Mouse (Mus musculus): ENCODE data around the gene Lmcd1.
A peak's percentile ranks its signal among the peaks of the same experiment; 100 is the strongest.

The Lmcd1 gene

DNA sequence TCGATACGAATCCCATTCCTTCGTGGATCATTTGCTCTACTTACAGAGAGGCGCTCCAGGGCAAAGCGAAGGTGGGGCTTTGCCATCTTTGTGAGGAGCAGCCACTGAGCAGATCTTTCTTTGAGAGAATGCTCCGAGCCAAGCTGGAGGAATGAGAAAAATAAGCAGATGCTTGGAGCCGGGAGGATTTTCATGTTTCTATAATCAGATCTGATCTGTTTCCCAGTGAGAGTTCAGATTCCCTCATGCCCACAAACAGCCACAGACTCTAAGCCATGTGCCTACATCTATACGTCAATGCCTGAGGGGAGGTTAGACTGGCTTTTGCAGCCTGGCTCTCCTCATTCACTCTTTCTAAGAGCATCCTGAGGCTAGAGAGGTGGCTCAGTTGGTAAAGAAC lies 87.1 kb downstream of the Lmcd1 start:
- DNase-seq (ENCODE audit: low spot score), result no peak

GRCm38 (mm10) chr6:112362349-112362958 lies 88.9 kb downstream of the Lmcd1 start:
- DNase-seq (ENCODE audit: low spot score), result peak; percentile 43

- no peak for DNase-seq (ENCODE audit: low spot score)
Measured at GRCm38 (mm10) chr6:112364581-112364980, 91.0 kb downstream of the Lmcd1 start.

GRCm38 (mm10) chr6:112365294-112365693 lies 91.7 kb downstream of the Lmcd1 start:
- DNase-seq (ENCODE audit: low spot score), result no peak

DNA sequence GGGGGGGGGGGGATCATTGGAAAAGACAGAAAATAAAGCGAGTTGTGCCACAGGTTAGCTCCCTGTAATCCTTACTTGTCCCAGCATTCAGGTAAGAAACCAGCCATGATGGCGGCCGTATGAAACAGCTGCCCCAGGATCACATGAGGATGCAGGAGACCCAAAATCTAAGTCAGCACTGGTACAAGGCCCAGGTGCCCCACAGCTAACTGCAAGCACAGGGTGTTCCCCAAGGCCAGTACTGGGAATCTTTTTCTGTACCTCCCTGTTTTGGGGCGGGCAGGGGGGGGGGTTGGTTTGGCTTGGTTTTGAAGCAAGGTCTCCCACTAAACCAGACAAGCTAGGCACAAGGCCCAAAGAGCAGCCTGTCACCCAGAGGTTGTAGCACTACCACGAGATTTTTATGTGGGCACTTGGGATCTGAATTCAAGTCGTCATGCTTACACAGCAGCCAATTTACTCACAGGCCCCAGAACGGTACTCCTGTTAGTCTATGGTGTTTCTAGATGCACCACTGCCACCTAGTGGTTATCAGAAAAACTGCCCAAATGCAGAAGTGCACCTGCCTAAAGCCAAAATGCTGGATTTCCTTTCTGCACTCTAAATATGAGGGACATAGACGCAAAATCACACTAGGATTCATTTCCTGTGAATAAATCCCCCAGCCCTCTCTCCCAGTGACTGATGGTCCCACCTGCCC lies 100.5 kb downstream of the Lmcd1 start:
- DNase-seq (ENCODE audit: low spot score), result no peak

GRCm38 (mm10) chr6:112375661-112376392 lies 102.3 kb downstream of the Lmcd1 start:
- no peak for DNase-seq (ENCODE audit: low spot score)

GRCm38 (mm10) chr6:112379054-112379453 lies 105.5 kb downstream of the Lmcd1 start:
- DNase-seq (ENCODE audit: low spot score), result no peak
